Mouse (Mus musculus) megakaryocyte progenitor cell, adult 5-6 weeks (primary cell): ENCODE data around the gene Trem2. TPM values are rescaled to one million over a fixed set of nuclear protein-coding genes. Genes with fewer than 3 reads are reported as not detected.
"Not testable (repeated sequence)": the region's sequence is repeated elsewhere in the genome, so short reads cannot be mapped to it uniquely, and the experiment has no call there.

ENCODE experiments used
- ATAC-seq: replicated peaks from 2 replicates; pipeline ENCODE4 v1.8.0; 2016; ENCODE audit warnings: mild to moderate bottlenecking, moderate TSS enrichment, inconsistent platforms; ENCODE audit not compliant: poor library complexity
- total RNA-seq, 2 experiments: library from RNA; stranded (forward) in 1 of 2; stranded (reverse) in 1 of 2; fragments of 157-497, 149-512 nt in 1 of 2; fragments of 200-1000 nt in 1 of 2; gene quantifications; 2 replicates each; pipeline versions ENCODE4 v1.2.3 to v1.2.4; 2015 to 2017

Gene Trem2
- total RNA-seq, 2 experiments from 2014 or later, result 5.7 to 13.6 TPM

DNA sequence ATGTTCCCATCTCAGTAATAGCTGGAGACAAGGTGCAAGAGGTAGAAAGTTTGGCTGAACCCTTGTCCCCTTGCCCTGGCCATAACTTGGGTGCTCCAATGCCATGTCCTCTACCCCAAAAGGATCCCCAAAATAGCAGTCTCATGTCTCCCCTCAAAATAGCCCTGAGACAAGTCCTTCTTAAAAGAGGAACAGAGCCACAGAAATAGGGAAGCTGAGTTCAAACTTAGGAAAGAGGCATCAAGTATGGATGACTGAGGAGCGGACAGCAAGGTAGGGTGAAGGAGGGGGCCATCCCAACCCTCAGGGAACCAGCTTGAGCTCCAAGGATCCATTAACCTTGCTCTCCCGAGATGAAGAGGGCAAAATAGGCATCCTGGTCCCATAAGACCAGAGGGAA is 1.1 kb downstream of the Trem2 start:
- peak; percentile 83 for ATAC-seq

GRCm38 (mm10) chr17:48350681-48351193 is 4.5 kb downstream of the Trem2 start:
- ATAC-seq, result no peak

DNA sequence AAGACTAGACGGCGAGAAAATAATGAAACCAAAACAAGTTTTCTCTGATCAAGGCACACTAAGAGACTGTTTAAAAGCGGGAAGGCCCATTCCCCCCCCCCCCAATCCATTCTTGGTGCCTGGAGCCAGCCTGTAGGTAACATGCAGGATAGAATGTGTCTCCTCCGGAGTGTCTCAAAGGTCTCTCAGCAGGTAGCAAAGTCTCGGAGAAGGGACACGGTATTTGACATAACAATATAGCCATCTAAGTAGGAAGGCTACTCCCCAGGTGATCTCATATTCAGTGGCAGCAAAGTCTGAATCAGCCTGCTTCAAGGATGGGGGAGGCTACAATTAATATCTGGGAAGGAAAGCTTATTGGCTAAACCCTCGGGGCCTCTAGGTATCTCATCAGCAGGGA is 6.8 kb downstream of the Trem2 start:
- ATAC-seq, result not testable (repeated sequence)

DNA sequence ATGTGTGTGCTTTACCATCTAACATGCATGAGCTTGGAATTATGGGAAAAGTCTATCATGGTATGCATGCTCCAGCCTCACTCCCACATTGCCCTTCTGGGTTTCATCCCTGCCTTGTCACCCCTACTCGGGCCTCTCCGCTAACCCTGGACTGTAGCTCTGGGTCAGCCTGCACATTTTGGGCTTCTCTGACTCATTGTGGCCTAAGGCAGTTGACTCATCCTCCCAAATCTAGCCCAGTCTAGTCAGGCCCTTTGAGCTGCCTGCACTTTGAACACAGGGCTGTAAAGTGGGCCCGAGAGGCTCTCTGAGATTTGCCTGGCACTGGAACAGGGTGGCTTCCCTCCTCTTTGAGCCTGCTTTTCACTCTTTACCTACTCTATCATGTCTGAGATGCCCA is 9.6 kb downstream of the Trem2 start:
- ATAC-seq, result no peak

DNA sequence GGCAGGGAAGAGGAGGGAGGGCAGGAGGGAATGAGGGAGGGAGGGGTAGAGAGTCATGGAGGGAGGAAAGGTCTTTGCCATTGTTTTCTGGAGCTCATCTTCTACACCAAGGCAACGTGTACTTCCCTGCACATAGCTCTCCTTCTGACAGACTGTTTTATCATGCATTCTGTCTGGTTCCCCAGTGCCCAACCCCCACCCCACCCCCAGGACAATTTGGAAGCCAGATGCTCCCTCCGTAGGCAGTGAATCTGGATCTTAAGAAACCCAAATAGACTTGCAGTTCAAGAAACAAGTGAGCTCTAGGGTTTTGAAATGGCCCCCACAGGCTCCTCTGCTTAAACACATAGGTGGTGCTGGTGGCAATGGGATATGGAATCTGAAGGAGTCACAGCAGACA is 11.7 kb downstream of the Trem2 start:
- ATAC-seq, result no peak

DNA sequence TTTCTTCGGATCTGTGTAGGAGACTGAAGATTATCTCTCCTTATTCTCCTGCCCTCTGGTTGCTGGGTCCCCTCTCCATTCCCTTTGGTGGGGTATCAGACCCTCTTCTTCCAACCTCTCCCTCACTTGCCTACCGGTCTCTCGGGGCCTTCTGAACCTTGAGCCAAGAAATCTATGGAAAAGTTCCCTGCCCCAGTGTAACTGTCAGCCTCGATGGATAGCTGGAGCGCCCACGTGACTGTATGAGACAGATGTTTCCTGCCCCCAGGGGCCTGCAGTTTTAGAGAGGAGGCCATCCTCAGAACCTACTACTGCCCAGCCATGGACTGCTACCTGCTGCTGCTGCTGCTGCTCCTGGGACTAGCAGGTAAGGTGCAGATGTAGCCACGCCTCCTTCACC is 13.4 kb downstream of the Trem2 start, which contains the start of gene Treml1:
Gene Treml1 (plus strand): TSS at position 301 of the 400 bp plus-strand sequence.
- ATAC-seq, result no peak

- peak; percentile 56 for ATAC-seq
Observed at GRCm38 (mm10) chr17:48360462-48360861, 14.3 kb downstream of the Trem2 start.

GRCm38 (mm10) chr17:48362346-48362745 is 16.1 kb downstream of the Trem2 start:
- ATAC-seq, result no peak

DNA sequence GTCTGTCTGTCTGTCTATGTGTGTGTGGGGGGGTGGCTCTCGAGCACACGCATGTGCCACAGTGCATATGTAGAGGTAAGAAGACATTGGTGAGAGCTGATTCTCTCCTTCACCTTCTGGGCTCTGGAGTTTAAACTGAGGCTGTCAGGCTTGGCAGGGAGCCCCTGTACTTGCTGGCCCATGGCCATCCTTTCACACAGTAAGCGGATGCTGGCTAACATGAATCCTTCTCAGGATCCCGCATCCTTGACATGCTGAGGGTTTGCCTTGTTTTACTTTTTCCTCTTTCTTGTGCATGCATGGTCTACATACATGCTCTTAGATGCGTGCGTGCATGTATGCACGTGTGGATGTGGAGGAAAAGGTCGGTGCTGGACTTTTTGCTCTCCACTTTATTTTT is 16.8 kb downstream of the Trem2 start:
- no peak for ATAC-seq

DNA sequence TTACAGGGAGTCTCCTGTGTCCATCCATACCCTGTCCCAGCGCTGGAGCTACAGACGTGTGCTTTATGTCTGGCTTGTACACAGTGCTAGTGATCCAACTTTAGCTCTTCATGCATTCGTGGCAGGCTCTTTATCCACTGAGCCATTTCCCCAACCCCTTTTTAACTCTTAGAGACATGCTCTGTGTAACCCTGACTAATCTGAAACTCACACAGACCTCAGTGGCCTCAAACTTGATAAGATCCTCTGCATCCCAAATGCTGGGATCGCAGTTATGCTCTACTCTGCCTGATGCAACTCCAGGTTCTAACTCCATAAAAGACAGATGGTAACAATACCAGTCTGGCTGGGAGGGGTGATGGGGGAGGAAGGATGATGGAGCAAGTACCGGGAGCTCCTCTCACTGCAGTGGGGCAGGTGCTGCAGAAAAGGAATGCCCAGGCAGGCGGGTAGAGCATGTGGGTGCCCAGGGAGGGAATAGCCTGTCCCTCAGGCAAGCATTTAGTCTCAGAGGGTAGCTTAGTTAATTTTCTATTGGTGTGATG is 17.3 kb downstream of the Trem2 start:
- peak; percentile 18; the same call in 1 of the 2 replicates for ATAC-seq

DNA sequence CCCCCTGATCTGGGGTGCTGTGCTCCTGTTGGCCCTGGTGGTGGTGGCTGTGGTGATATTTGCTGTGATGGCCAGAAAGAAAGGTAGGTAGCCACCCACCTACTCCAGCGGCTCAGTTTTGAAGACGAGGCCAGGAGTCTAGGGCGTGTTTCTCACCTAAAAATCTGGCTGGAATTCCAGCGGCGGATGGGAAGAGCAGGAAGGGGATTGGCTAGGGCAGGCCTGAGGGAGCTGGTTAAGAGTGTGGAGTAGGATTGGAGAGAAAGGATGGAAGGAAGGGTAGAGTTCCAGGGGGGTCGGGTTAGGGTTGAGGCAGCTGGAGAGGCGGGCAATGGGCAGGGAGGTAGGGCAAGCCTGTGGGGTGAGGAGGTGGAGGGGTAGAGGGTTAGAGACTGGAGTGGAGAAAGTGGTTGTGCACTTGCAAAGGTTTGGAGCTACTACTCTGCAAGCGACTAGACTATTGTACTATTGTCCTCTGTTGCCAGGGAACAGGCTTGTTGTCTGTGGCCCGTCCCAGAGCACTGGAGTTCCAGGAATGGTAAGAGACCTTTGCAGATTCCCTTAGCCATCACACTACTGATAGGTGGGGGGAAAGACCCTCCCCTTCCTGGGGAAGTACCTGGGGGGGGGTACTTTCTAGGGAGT is 19.4 kb downstream of the Trem2 start:
- no peak for ATAC-seq

GRCm38 (mm10) chr17:48366806-48367205 is 20.6 kb downstream of the Trem2 start:
- no peak for ATAC-seq

DNA sequence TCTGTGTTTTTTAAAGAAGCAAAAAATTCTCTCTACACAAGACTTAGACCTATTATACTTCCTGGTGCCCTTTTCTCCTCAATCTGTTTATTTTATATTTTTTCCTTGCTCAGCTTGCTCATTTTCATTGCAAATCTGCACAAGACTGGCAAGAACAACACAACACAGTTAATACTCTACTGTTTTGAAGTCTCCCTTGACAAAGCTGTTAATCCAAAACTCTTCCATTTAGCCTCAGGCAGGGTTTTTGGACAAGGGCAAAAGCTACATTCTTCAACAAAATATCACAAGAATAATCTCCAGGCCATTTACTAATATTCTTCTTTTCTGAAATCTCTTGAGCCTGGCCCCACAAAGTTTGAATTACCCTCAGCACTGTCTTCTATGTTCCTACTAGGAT is 25.4 kb downstream of the Trem2 start:
- ATAC-seq, result no peak

DNA sequence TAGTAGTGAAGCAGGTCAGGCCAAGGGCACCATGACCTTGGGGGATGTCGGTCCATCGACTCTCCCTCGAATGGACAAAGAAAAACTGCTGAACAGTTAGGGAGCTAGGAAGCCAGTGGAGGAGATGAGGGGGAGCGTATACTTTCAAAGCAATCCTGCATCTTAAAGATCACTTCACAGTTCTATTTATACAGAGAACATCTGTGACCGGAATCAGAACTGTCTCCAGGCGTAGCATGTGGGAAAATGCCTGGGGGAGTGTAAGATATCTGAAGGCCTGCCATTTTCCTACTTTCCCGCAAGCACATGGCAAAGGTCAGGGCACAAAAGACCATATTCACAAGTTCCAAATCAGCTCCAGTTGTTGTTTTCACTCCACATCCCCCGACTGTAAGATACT is 26.8 kb downstream of the Trem2 start:
- ATAC-seq, result no peak

DNA sequence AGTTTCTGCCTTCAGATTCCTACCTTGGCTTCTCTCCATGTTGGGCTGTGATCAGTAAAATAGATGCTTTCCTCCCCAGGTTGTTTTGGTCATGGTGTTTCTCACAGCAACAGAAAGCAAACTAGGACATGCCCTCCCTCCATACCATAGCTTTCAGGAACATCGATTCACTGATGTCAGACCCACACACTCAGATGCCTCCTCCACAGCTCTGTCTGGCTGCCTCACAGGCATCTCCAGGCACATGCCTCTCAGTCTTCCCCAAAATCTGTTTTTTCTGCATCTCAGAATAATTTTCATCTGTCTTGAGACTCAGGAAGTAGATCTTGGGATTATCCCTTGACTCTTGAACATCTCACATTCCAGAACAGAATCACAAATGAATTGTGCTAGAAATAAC is 29.9 kb downstream of the Trem2 start:
- ATAC-seq, result no peak

- 0 out of 2 replicates have a peak, but pooled peaks have one; percentile 26 for ATAC-seq
Observed at GRCm38 (mm10) chr17:48379050-48379449, 32.8 kb downstream of the Trem2 start.

GRCm38 (mm10) chr17:48385786-48386461 is 39.7 kb downstream of the Trem2 start:
- ATAC-seq, result peak; percentile 76

- ATAC-seq, result no peak
Observed at GRCm38 (mm10) chr17:48388666-48389065, 42.5 kb downstream of the Trem2 start.

DNA sequence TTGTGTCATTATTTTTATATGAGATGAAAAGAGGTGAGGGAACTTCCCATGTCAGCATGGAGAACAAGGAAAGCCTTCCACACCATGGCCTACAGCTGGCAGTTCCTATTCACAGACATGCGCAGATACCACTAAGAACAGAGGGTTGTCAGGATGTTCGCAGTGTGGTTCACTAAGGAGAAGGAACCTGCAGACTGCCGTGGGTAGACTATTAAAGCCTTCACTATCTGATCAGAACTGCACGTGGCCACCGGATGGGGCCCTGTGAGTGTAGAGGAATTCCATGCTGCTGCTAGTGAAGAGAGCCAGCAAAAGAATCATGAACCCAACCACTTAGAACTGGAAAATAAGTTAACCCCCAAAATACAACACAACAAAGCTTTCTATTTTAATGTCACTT is 43.2 kb downstream of the Trem2 start:
- ATAC-seq, result no peak

DNA sequence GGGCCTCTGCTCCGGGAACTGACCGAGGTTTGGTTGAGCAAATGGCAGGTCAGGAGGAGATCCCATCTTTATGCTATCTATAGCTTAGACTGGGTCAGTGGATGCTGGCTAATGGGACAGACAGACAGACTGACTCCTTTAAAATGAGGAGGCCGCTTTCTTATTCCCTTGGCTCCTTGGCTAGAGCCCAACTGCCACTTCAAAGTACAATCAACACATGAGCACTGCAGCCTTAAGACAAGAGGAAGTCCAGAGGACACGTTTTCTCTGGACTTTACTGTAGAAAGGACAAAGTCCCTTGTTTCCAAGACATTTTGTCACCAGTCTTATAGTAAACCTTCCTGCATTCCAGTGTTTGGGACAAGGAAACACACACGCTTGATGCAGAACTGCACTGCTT is 45.2 kb downstream of the Trem2 start:
- ATAC-seq, result no peak

DNA sequence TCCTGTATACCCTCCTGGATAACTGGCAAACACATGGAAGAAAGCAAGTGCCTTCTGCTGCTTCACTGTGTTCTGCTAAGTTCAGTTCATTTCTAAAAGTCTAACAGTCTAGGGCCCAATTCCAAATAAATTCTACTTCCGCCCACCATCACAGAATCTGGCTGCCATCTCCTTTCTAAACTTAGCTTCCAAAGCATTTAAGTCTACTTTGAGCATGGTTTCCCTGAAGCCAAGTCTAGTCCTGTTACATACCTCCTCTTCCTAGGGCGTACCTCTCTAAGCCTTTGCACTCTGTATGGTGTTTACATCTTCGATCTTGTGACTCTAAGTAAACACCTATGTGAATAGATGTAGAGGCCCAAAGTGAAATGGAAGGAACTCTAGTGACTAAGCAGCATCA is 46.4 kb downstream of the Trem2 start:
- no peak for ATAC-seq

DNA sequence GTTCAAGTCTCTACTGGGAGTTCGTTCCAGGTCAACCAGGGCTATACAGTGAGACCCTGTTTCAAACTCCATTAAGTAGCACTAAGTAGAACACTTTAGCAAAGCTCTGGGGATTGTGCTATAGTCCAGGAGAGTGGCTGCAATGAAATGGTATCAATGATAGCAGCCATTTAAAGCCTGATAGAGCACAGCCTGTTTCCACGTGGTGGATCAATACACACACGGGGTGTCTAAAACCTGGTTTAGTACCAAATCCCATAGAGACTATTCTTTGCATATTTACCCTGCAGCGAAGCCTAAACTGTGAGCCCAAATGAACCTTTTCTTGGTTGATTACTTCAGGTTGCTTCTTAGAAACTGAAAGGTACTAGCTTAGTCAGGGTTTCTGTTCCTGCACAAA is 55.5 kb downstream of the Trem2 start:
- no peak for ATAC-seq
